Mouse (Mus musculus) spleen, adult 2 months (tissue): Measurements from ENCODE around the gene Dnm2. TPM values are rescaled to one million over a fixed set of nuclear protein-coding genes. Genes with fewer than 3 reads are reported as not detected.

Source experiments
- DNase-seq, 2 experiments: peaks; one replicate each; pipeline versions ENCODE4 v3.0.0 to v3.0.0-alpha.2; 2012 to 2021; ENCODE audit warnings: low spot score in 2 of 2, low read depth in 1 of 2
- H3K27ac ChIP-seq: fragments of 200-500 bp; 2 replicates; pipeline ENCODE4 v1.5.1; 2012; ENCODE audit warnings: low read length, inconsistent platforms; ENCODE audit not compliant: insufficient read depth
- H3K27me3 ChIP-seq: fragments of 200-500 bp; 2 replicates; pipeline ENCODE4 v1.6.1; 2012; ENCODE audit warnings: mild to moderate bottlenecking, moderate library complexity, low read length, inconsistent platforms; ENCODE audit not compliant: control insufficient read depth, insufficient read depth
- H3K36me3 ChIP-seq: fragments of 200-500 bp; 2 replicates; pipeline ENCODE4 v1.6.1; 2012; ENCODE audit warnings: mild to moderate bottlenecking, low read length, inconsistent platforms; ENCODE audit not compliant: control insufficient read depth, insufficient read depth
- H3K4me1 ChIP-seq: fragments of 200-500 bp; 2 replicates; pipeline ENCODE4 v1.6.1; 2011; ENCODE audit warnings: inconsistent platforms; ENCODE audit not compliant: control insufficient read depth, insufficient read depth, insufficient read length
- H3K4me3 ChIP-seq: fragments of 200-500 bp; 2 replicates; pipeline ENCODE4 v1.5.1; 2011; ENCODE audit warnings: mild to moderate bottlenecking, inconsistent platforms; ENCODE audit not compliant: insufficient read depth, insufficient read length; ENCODE audit errors: extremely low read depth
- CTCF ChIP-seq: fragments of 200-500 bp; IDR thresholded peaks from 2 replicates; pipeline ENCODE4 v1.5.1; 2011; ENCODE audit warnings: mild to moderate bottlenecking, inconsistent platforms; ENCODE audit not compliant: insufficient read depth, insufficient read length, insufficient replicate concordance; ENCODE audit errors: extremely low read depth
- POLR2A ChIP-seq: fragments of 200-500 bp; IDR thresholded peaks from 2 replicates; pipeline ENCODE4 v1.6.1; 2011; ENCODE audit warnings: low read depth, low read length, inconsistent platforms
- WGBS: fragments of 180-500 bp; shearing (Covaris S2); methylation state at CpG from one replicate; pipeline ENCODE4 v1.1.7; 2018; 5-methylcytosine and 5-hydroxymethylcytosine counted together
- polyA plus RNA-seq: library from polyadenylated mRNA; depleted of rRNA; stranded (reverse); fragments of >200 nt; gene quantifications from 2 replicates; pipeline ENCODE4 v1.2.3, GENCODE M21; 2012; rRNA removed

Gene Dnm2
- polyA plus RNA-seq, 1 experiment, result 223 TPM

- 2% methylated on average over 36 of the region's 66 CpGs for WGBS
- Histone ChIP-seq H3K4me1 (peaks cover 5% of the 10 kb centered on the region), H3K4me3 (peak overlapping the region; percentile 91), H3K27me3 (no peaks in the 10 kb centered on the region), H3K36me3 (no peaks in the 10 kb centered on the region), H3K27ac (peak overlapping the region; percentile 71)
- peak in 1 of 2 experiments; percentile 55 for DNase-seq
- no peak for TF ChIP-seq POLR2A
- no peak for TF ChIP-seq CTCF
Observed at GRCm38 (mm10) chr9:21547075-21547941, 122.6 kb downstream of the Dnm2 start.

GRCm38 (mm10) chr9:21551049-21551448, 126.3 kb downstream of the Dnm2 start:
- DNase-seq, result no peak
- Histone ChIP-seq H3K4me3 (no peak overlapping the region), H3K36me3 (no peaks in the 10 kb centered on the region), H3K27me3 (no peaks in the 10 kb centered on the region), H3K4me1 (peaks cover 3% of the 10 kb centered on the region), H3K27ac (no peak overlapping the region)
- WGBS, result 94% methylated on average over 2 of the region's 2 CpGs
- TF ChIP-seq CTCF, result no peak
- no peak for TF ChIP-seq POLR2A

GRCm38 (mm10) chr9:21553607-21554273, 129.0 kb downstream of the Dnm2 start:
- TF ChIP-seq CTCF, result no peak
- TF ChIP-seq POLR2A, result no peak
- Histone ChIP-seq H3K4me1 (no peaks in the 10 kb centered on the region), H3K36me3 (no peaks in the 10 kb centered on the region), H3K4me3 (no peak overlapping the region), H3K27me3 (no peaks in the 10 kb centered on the region), H3K27ac (no peak overlapping the region)
- 94% methylated on average over 6 of the region's 6 CpGs for WGBS
- DNase-seq, result no peak

- WGBS, result 87% methylated on average over 6 of the region's 6 CpGs
- Histone ChIP-seq H3K27ac (no peak overlapping the region), H3K4me3 (no peak overlapping the region), H3K36me3 (no peaks in the 10 kb centered on the region), H3K27me3 (no peaks in the 10 kb centered on the region), H3K4me1 (no peaks in the 10 kb centered on the region)
- no peak for DNase-seq
- TF ChIP-seq POLR2A (no peak), CTCF (no peak)
Observed at GRCm38 (mm10) chr9:21555198-21555742, 130.6 kb downstream of the Dnm2 start.

- H3K27me3 ChIP-seq, result no peaks in the 10 kb centered on the region
- 70% methylated on average over 2 of the region's 2 CpGs for WGBS
- H3K27ac ChIP-seq, result no peak overlapping the region
- no peaks in the 10 kb centered on the region for H3K36me3 ChIP-seq
- no peak overlapping the region for H3K4me3 ChIP-seq
- DNase-seq, result no peak
- TF ChIP-seq POLR2A (no peak), CTCF (no peak)
- no peaks in the 10 kb centered on the region for H3K4me1 ChIP-seq
Observed at GRCm38 (mm10) chr9:21556996-21557395, 132.3 kb downstream of the Dnm2 start.

Other genes starting within 250 kb of the Dnm2 start
- gene Keap1, start 185.5 kb upstream of the Dnm2 start, polyA plus RNA-seq, result 55.4 and 78.4 TPM in 2 replicates
- gene S1pr5, start 176.5 kb upstream of the Dnm2 start, polyA plus RNA-seq, result 12.2 and 21.3 TPM in 2 replicates
- 44.8 and 48.4 TPM in 2 replicates for gene Atg4d, start 159.6 kb upstream of the Dnm2 start, polyA plus RNA-seq
- 40.8 and 43.1 TPM in 2 replicates for gene Kri1, start 136.9 kb upstream of the Dnm2 start, polyA plus RNA-seq
- 87.4 and 115 TPM in 2 replicates for gene Cdkn2d, start 133.5 kb upstream of the Dnm2 start, polyA plus RNA-seq
- gene Ap1m2, start 112.6 kb upstream of the Dnm2 start, polyA plus RNA-seq, result 2.0 and 2.5 TPM in 2 replicates
- gene Slc44a2, start 104.2 kb upstream of the Dnm2 start, polyA plus RNA-seq, result 166 and 184 TPM in 2 replicates
- 54.2 and 59.6 TPM in 2 replicates for gene Ilf3, start 57.0 kb upstream of the Dnm2 start, polyA plus RNA-seq
- gene Qtrt1, start 13.1 kb upstream of the Dnm2 start, polyA plus RNA-seq, result 38.7 and 63.6 TPM in 2 replicates
- 10.5 and 13.5 TPM in 2 replicates for gene Tmed1, start 85.3 kb downstream of the Dnm2 start, polyA plus RNA-seq
- gene AB124611, start 101.3 kb downstream of the Dnm2 start, polyA plus RNA-seq, result 69.1 and 79.0 TPM in 2 replicates
- 59.3 and 87.8 TPM in 2 replicates for gene Carm1, start 122.0 kb downstream of the Dnm2 start, polyA plus RNA-seq
- 14.9 and 17.6 TPM in 2 replicates for gene Timm29, start 167.8 kb downstream of the Dnm2 start, polyA plus RNA-seq
- 22.0 and 29.0 TPM in 2 replicates for gene Yipf2, start 167.9 kb downstream of the Dnm2 start, polyA plus RNA-seq
- 30.2 and 44.3 TPM in 2 replicates for gene Smarca4, start 191.3 kb downstream of the Dnm2 start, polyA plus RNA-seq